Mouse (Mus musculus) E14TG2a.4 (cell line): ENCODE measurements around the gene Anapc5.

Experiments used
- H3K27me3 ChIP-seq: 2 replicates; pipeline ENCODE4 v1.6.1; 2014; ENCODE audit warnings: low read length, control low read depth; ENCODE audit not compliant: insufficient read depth
- H3K36me3 ChIP-seq: 2 replicates; pipeline ENCODE4 v1.6.1; 2014; ENCODE audit warnings: low read length, control low read depth; ENCODE audit not compliant: insufficient read depth
- H3K4me1 ChIP-seq: replicated peaks from 2 replicates; pipeline ENCODE4 v1.6.1; 2014; ENCODE audit warnings: low read depth, low read length, control low read depth
- H3K4me3 ChIP-seq: replicated peaks from 2 replicates; pipeline ENCODE4 v1.5.1; 2014; ENCODE audit warnings: mild to moderate bottlenecking, low read length
- H3K9me3 ChIP-seq: 2 replicates; pipeline ENCODE4 v1.6.1; 2014; ENCODE audit warnings: low read length, control low read depth
- CTCF ChIP-seq: conservative IDR thresholded peaks from 2 replicates; pipeline ENCODE4 v1.5.1; 2014; ENCODE audit warnings: low read length
- NANOG ChIP-seq: IDR thresholded peaks from 2 replicates; pipeline ENCODE4 v1.6.1; 2014; ENCODE audit warnings: borderline replicate concordance, low read length, mixed read lengths
- POU5F1 ChIP-seq: IDR thresholded peaks from 2 replicates; pipeline ENCODE4 v1.6.1; 2014; ENCODE audit warnings: low read length, borderline replicate concordance

Anapc5 gene

DNA sequence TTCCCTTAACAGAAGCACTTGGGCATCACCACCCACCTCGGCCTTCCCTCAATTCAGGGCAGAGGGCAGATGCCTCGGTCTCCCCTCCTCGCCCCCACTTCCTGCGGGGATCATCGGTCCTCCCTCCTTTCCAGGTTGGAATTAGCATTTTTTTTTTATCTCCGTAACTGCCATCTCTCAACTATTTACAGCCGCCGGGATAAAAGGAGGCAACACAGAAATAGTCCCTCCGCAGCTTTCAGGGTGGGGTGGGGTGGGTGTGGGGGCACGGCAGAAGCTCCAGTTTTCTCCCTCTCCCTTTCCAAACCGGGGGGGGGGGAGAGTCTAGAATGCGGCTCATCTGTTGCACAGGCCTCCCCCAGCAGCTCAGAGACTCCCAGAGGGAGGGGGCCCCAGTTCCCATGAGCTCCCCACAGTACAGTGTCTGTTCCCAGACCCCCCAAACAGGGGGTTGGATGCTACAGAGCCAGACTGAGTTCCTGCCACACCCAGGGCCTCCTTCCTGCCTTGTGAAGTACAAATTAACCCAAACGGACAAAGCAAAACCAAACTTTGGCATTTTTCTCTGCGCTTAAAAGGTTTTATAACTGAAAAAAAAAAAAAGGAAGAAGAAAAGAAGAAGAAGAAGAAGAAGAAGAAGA, 45.4 kb downstream of the Anapc5 start:
- peaks cover 86% of the 10 kb centered on the region for H3K4me1 ChIP-seq
- H3K27me3 ChIP-seq: peaks cover 31% of the 10 kb centered on the region

DNA sequence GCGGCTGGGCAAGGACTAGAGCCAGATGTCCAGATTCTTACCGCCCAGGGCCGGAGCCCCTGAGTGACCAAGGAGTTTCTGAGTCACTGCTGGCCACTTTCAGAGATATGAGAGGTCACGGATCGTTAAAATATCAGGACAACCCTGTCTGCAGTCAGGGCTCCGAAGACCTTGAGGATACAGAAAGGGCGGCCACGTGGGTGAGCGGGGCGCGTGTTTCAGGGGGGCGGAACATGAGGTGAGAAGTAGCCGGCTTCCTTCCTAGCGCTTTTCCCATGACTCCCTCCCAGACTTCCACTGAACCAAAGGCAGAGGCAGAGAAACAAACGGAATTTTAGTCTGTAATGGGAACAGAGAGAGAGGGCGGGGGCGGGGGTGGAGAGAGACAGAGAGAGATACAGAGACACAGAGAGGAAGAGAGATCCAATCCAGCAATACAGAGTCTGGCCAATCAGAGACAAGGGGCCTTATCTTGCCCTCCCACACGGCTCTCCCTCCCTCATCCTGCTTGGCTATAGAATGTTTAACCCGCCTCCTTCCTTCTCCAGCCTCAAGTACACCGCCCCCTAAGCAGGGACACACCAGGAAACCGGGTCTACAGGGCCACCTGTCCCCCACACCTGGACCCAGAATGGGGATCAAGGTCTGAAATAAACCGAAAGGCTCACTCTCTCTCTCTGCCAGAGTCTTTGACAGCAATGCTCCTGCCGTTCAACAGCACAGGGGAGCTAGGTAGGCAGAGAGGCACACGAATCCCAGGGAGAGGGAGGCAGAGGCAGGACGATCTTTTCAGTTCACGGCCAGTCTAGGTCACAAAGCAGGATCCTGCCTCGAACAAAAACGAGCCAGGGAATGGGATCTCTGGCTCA, 46.2 kb downstream of the Anapc5 start:
- TF ChIP-seq POU5F1: no peak
- TF ChIP-seq CTCF: no peak
- TF ChIP-seq NANOG: no peak
- no peaks in the 10 kb centered on the region for H3K36me3 ChIP-seq
- H3K4me3 ChIP-seq: peak overlapping the region; percentile 75
- peaks cover 31% of the 10 kb centered on the region for H3K27me3 ChIP-seq
- peaks cover 86% of the 10 kb centered on the region for H3K4me1 ChIP-seq
- H3K9me3 ChIP-seq: no peaks in the 10 kb centered on the region

More for the DNA sequence above, 45.4 kb downstream of the Anapc5 start:
- TF ChIP-seq POU5F1: no peak
- no peak for TF ChIP-seq CTCF
- TF ChIP-seq NANOG: no peak
- H3K4me3 ChIP-seq: peak overlapping the region; percentile 75
- no peaks in the 10 kb centered on the region for H3K36me3 ChIP-seq
- H3K9me3 ChIP-seq: no peaks in the 10 kb centered on the region

GRCm38 (mm10) chr5:122773756-122774155, 47.4 kb downstream of the Anapc5 start:
- Histone ChIP-seq H3K36me3 (no peaks in the 10 kb centered on the region), H3K4me3 (no peak overlapping the region), H3K4me1 (peaks cover 92% of the 10 kb centered on the region), H3K9me3 (no peaks in the 10 kb centered on the region), H3K27me3 (peaks cover 31% of the 10 kb centered on the region)
- TF ChIP-seq CTCF (no peak), NANOG (no peak), POU5F1 (no peak)

- Histone ChIP-seq H3K4me1 (peaks cover 87% of the 10 kb centered on the region), H3K9me3 (no peaks in the 10 kb centered on the region), H3K4me3 (no peak overlapping the region; the same call in 1 of the 2 replicates), H3K36me3 (no peaks in the 10 kb centered on the region), H3K27me3 (peaks cover 8% of the 10 kb centered on the region; the same call in 1 of the 2 replicates)
- no peak for TF ChIP-seq POU5F1
- no peak for TF ChIP-seq CTCF
- TF ChIP-seq NANOG: no peak
Measured at GRCm38 (mm10) chr5:122771428-122771827, 49.7 kb downstream of the Anapc5 start.

DNA sequence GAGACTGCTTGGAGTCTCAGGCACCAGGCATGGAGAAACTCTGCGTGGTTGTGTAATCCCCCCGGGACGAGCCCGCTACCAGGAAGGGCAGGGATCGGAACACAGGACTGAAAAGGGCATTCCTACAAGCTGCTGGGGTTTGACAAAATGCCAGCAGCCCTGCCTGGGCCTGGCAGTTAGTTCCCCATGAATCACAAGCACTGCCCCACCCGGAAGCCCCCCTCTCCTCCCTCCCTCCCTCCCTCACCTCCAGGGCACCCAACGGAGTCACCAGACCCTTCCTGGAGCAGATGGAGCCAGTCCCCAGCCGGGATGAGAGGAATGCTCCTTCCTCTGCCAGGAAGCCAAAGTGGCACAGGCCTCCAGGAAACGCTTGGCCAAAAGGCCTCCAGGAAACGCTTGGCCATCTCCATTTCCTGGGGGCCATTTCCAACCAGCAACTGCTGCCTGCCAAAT, 50.3 kb downstream of the Anapc5 start:
- no peak for TF ChIP-seq POU5F1
- TF ChIP-seq CTCF: no peak
- no peak for TF ChIP-seq NANOG
- H3K36me3 ChIP-seq: no peaks in the 10 kb centered on the region

GRCm38 (mm10) chr5:122770304-122770703, 50.8 kb downstream of the Anapc5 start:
- Histone ChIP-seq H3K27me3 (peaks cover 8% of the 10 kb centered on the region; the same call in 1 of the 2 replicates), H3K4me3 (peak overlapping the region; percentile 55), H3K36me3 (no peaks in the 10 kb centered on the region), H3K9me3 (no peaks in the 10 kb centered on the region), H3K4me1 (peaks cover 76% of the 10 kb centered on the region)
- no peak for TF ChIP-seq CTCF
- no peak for TF ChIP-seq POU5F1
- no peak for TF ChIP-seq NANOG

More for the DNA sequence above, 50.3 kb downstream of the Anapc5 start:
- H3K27me3 ChIP-seq: peaks cover 8% of the 10 kb centered on the region; the same call in 1 of the 2 replicates
- peaks cover 81% of the 10 kb centered on the region for H3K4me1 ChIP-seq
- peak overlapping the region; percentile 55 for H3K4me3 ChIP-seq
- no peaks in the 10 kb centered on the region for H3K9me3 ChIP-seq

GRCm38 (mm10) chr5:122769101-122769568, 52.0 kb downstream of the Anapc5 start:
- no peak for TF ChIP-seq POU5F1
- Histone ChIP-seq H3K4me3 (peak overlapping the region; percentile 45), H3K9me3 (no peaks in the 10 kb centered on the region), H3K36me3 (no peaks in the 10 kb centered on the region), H3K4me1 (peaks cover 75% of the 10 kb centered on the region), H3K27me3 (peaks cover 8% of the 10 kb centered on the region; the same call in 1 of the 2 replicates)

DNA sequence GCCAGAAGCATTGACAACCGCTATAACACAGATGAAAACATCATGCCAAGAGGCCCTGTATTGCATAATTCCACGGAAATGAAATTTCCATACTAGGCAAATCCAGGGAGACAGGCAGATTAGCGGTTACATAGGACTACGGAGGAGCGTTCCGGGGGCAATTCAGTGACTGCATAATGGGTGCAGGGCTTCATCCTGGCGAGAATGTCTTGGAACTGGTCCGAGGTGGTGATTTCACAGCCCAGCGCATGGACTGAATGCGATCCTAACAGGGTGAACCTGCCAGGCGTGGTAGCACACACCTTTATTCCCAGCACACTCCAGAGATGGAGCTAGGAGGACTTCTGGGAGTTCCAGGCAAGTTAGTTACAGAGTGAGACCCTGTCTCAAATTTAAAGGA, 53.9 kb downstream of the Anapc5 start:
- no peak for TF ChIP-seq NANOG
- TF ChIP-seq CTCF: no peak
- no peak for TF ChIP-seq POU5F1
- no peaks in the 10 kb centered on the region for H3K27me3 ChIP-seq
- H3K4me1 ChIP-seq: peaks cover 75% of the 10 kb centered on the region
- peaks cover 4% of the 10 kb centered on the region; the same call in 1 of the 2 replicates for H3K36me3 ChIP-seq
- no peaks in the 10 kb centered on the region for H3K9me3 ChIP-seq
- no peak overlapping the region for H3K4me3 ChIP-seq
